Mouse (Mus musculus): ENCODE results near the gene Bmp7. TPM values are rescaled to one million over a fixed set of nuclear protein-coding genes. Genes with fewer than 3 reads are reported as not detected.

The Bmp7 gene
- total and polyA plus RNA-seq, 3 experiments, result 0.05 TPM; not detected in 2

DNA sequence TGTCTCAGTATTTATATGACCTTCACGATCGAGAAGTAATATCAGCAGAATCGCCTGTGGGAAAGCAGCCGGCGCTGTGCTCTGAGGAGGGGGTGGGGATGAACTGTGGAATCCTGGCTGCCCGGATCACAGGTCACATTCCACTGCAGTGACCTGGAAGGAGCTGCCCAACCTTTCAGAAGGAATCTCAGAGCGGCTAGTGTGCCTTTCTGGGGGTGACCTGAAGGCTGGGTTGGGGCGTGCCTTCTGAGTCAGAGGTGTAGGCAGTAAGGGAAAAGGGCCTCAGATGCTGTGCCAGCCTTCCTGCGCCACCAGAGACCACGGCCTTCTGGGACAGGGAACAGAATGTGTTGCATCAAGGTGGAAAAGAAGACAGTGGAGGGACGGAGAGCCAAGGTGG, 25.1 kb upstream of the Bmp7 start:
- no peaks in the 10 kb centered on the region for H3K4me1 ChIP-seq (ENCODE audit: insufficient read depth, low read depth, low read length)
- H3K36me3 ChIP-seq (replicated peaks), result no peaks in the 10 kb centered on the region
- DNase-seq (ENCODE audit: low spot score) (no peak), ATAC-seq (ENCODE audit: extremely low read depth, insufficient number of reproducible peaks, low FRiP score, poor library complexity, severe bottlenecking) (no peak)
- no peak overlapping the region for H3K4me3 ChIP-seq (ENCODE audit: low read depth, low read length)
- peaks cover 42% of the 10 kb centered on the region for H3K9me3 ChIP-seq (replicated peaks)
- no peak for TF ChIP-seq GATA2 (IDR thresholded peaks at IDR 0.05; ENCODE audit: borderline replicate concordance, low read depth, low read length)
- no peak for TF ChIP-seq TAL1 (conservative IDR thresholded peaks at IDR 0.05; ENCODE audit: low read depth, low read length)
- no peak for TF ChIP-seq POLR2AphosphoS5 (IDR thresholded peaks at IDR 0.05; ENCODE audit: insufficient replicate concordance, low read depth, low read length)
- no peak for TF ChIP-seq CTCF (IDR thresholded peaks at IDR 0.05; ENCODE audit: low read depth, low read length)
- TF ChIP-seq GATA1 (IDR thresholded peaks at IDR 0.05; ENCODE audit: borderline replicate concordance, low read length), result no peak
- H3K27me3 ChIP-seq (ENCODE audit: insufficient read depth, low read length), result no peaks in the 10 kb centered on the region

GRCm38 (mm10) chr2:172961211-172961610, 21.1 kb upstream of the Bmp7 start:
- peaks cover 47% of the 10 kb centered on the region for H3K9me3 ChIP-seq (replicated peaks)
- DNase-seq (ENCODE audit: low spot score) (no peak), ATAC-seq (ENCODE audit: extremely low read depth, insufficient number of reproducible peaks, low FRiP score, poor library complexity, severe bottlenecking) (no peak)
- H3K4me3 ChIP-seq (ENCODE audit: low read depth, low read length), result no peak overlapping the region
- H3K36me3 ChIP-seq (replicated peaks), result no peaks in the 10 kb centered on the region
- no peaks in the 10 kb centered on the region for H3K4me1 ChIP-seq (ENCODE audit: insufficient read depth, low read depth, low read length)
- no peak for TF ChIP-seq POLR2AphosphoS5 (IDR thresholded peaks at IDR 0.05; ENCODE audit: insufficient replicate concordance, low read depth, low read length)
- no peak for TF ChIP-seq GATA1 (IDR thresholded peaks at IDR 0.05; ENCODE audit: borderline replicate concordance, low read length)
- no peak for TF ChIP-seq GATA2 (IDR thresholded peaks at IDR 0.05; ENCODE audit: borderline replicate concordance, low read depth, low read length)
- no peak for TF ChIP-seq TAL1 (conservative IDR thresholded peaks at IDR 0.05; ENCODE audit: low read depth, low read length)
- TF ChIP-seq CTCF (IDR thresholded peaks at IDR 0.05; ENCODE audit: low read depth, low read length), result no peak
- no peaks in the 10 kb centered on the region; the same call in 1 of the 2 replicates for H3K27me3 ChIP-seq (ENCODE audit: insufficient read depth, low read length)

DNA sequence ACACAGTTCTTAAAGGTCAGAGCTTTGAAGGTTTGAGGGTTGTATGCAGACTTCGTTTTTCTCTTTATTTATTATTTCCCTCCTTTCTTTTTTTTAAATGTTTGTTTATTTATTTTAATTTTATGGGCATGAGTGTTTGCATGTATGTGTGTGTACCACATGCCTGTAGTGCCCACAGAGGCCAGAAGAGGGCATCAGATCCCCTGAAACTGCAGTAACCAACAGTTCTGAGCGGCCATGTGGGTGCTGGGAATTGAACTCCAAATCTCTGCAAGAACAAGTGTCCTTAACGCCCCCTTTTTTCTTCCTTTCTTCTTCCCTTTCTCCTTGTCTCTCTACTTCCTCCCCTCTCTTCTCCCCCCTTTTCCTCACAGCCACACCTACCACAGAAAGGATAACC, 20.2 kb upstream of the Bmp7 start:
- Histone ChIP-seq H3K36me3 (replicated peaks) (no peaks in the 10 kb centered on the region), H3K9me3 (replicated peaks) (peaks cover 47% of the 10 kb centered on the region), H3K4me3 (ENCODE audit: low read depth, low read length) (no peak overlapping the region), H3K4me1 (ENCODE audit: insufficient read depth, low read depth, low read length) (no peaks in the 10 kb centered on the region), H3K27me3 (ENCODE audit: insufficient read depth, low read length) (no peaks in the 10 kb centered on the region; the same call in 1 of the 2 replicates)
- TF ChIP-seq GATA2 (IDR thresholded peaks at IDR 0.05; ENCODE audit: borderline replicate concordance, low read depth, low read length) (no peak), CTCF (IDR thresholded peaks at IDR 0.05; ENCODE audit: low read depth, low read length) (no peak), GATA1 (IDR thresholded peaks at IDR 0.05; ENCODE audit: borderline replicate concordance, low read length) (no peak), TAL1 (conservative IDR thresholded peaks at IDR 0.05; ENCODE audit: low read depth, low read length) (no peak), POLR2AphosphoS5 (IDR thresholded peaks at IDR 0.05; ENCODE audit: insufficient replicate concordance, low read depth, low read length) (no peak)
- no peak for DNase-seq (ENCODE audit: low spot score)
- no peak for ATAC-seq (ENCODE audit: extremely low read depth, insufficient number of reproducible peaks, low FRiP score, poor library complexity, severe bottlenecking)

DNA sequence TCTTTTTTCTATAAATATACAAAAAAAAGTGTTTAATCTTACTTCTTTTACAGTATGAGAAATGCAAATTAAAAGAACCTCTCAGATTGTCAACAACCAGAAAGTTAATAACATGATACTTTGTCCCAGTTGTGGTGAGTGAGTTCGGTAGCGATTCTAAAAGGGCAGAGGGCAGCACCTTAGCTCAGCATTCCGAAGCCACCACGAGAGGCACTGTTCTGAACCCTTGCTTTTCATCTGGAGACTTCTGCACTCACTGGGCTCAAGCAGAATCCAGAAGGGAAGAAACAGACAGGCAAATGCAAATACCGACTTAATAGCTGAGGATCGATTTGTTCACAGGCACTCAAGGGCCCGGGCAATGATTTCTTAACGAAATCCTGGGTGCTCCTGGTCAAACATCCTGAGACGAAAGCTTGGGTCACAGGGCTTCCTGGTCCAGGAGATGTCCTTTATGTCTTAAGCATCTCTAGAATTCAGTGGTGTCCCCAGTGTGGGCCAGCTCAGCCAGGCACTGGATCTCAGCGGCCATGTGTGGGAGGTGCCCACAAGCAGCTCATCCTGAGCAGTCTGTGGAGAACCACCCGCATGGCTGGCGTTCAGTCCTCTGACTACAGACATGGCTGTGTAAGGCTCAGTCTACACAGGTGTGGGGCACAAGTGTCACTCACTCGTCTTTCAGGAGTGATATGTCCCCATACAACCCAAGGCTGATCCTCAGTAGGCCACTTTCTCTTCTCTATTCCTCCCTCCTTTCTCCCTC, 19.1 kb upstream of the Bmp7 start:
- TF ChIP-seq GATA2 (IDR thresholded peaks at IDR 0.05; ENCODE audit: borderline replicate concordance, low read depth, low read length) (no peak), CTCF (IDR thresholded peaks at IDR 0.05; ENCODE audit: low read depth, low read length) (no peak), GATA1 (IDR thresholded peaks at IDR 0.05; ENCODE audit: borderline replicate concordance, low read length) (no peak), POLR2AphosphoS5 (IDR thresholded peaks at IDR 0.05; ENCODE audit: insufficient replicate concordance, low read depth, low read length) (no peak)
- H3K27me3 ChIP-seq (ENCODE audit: insufficient read depth, low read length), result no peaks in the 10 kb centered on the region; the same call in 1 of the 2 replicates
- DNase-seq (ENCODE audit: low spot score) (no peak), ATAC-seq (ENCODE audit: extremely low read depth, insufficient number of reproducible peaks, low FRiP score, poor library complexity, severe bottlenecking) (no peak)
- no peak overlapping the region for H3K4me3 ChIP-seq (ENCODE audit: low read depth, low read length)
- H3K4me1 ChIP-seq (ENCODE audit: insufficient read depth, low read depth, low read length), result no peaks in the 10 kb centered on the region
- peaks cover 40% of the 10 kb centered on the region for H3K9me3 ChIP-seq (replicated peaks)
- H3K36me3 ChIP-seq (replicated peaks), result no peaks in the 10 kb centered on the region

DNA sequence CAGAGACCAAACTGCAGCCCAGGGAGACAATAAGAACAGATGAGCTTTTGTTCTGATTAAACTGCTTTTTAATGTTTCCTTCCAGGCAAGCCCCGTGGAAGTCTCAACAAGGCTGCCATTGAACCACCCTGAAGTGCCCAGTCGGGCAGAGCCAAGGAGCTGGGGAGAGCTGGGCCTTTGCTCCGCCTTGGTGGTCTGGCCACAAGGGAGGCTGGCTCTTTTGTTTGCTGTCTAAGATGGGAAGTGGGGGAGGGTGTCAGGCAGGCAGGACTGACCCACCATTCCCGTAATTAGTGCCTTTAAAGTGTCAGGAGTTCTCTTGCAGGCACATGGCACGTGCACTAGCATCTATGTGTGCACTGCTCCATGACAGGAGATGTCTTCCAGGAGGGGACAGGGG, 18.5 kb upstream of the Bmp7 start:
- Histone ChIP-seq H3K36me3 (replicated peaks) (no peaks in the 10 kb centered on the region), H3K27me3 (ENCODE audit: insufficient read depth, low read length) (no peaks in the 10 kb centered on the region; the same call in 1 of the 2 replicates), H3K4me3 (ENCODE audit: low read depth, low read length) (no peak overlapping the region), H3K9me3 (replicated peaks) (peaks cover 43% of the 10 kb centered on the region), H3K4me1 (ENCODE audit: insufficient read depth, low read depth, low read length) (no peaks in the 10 kb centered on the region)
- ATAC-seq (ENCODE audit: extremely low read depth, insufficient number of reproducible peaks, low FRiP score, poor library complexity, severe bottlenecking) (no peak), DNase-seq (ENCODE audit: low spot score) (no peak)
- no peak for TF ChIP-seq GATA2 (IDR thresholded peaks at IDR 0.05; ENCODE audit: borderline replicate concordance, low read depth, low read length)
- TF ChIP-seq CTCF (IDR thresholded peaks at IDR 0.05; ENCODE audit: low read depth, low read length), result no peak
- TF ChIP-seq GATA1 (IDR thresholded peaks at IDR 0.05; ENCODE audit: borderline replicate concordance, low read length), result no peak
- TF ChIP-seq POLR2AphosphoS5 (IDR thresholded peaks at IDR 0.05; ENCODE audit: insufficient replicate concordance, low read depth, low read length), result no peak
- TF ChIP-seq TAL1 (conservative IDR thresholded peaks at IDR 0.05; ENCODE audit: low read depth, low read length), result no peak

DNA sequence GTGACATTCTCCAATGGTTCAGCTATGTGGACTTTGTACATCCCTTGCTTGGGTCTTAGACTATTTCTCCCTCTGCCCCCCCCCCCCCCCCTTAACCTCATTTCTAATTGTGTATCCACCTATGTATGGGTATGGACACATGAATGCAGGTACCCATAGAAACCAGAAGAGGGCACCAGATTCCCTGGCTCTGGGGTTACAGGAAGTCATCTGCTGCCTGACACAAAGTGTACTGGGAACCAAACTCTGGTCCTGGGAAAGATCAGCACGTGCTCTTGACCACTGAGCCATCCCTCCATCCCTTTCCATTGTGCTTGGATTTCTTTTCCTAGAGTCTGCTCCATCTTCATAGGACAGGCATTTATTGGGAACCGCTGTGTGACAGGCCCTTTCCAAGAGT, 11.9 kb upstream of the Bmp7 start:
- Histone ChIP-seq H3K36me3 (replicated peaks) (no peaks in the 10 kb centered on the region), H3K4me1 (ENCODE audit: insufficient read depth, low read depth, low read length) (no peaks in the 10 kb centered on the region), H3K27me3 (ENCODE audit: insufficient read depth, low read length) (no peaks in the 10 kb centered on the region), H3K9me3 (replicated peaks) (peaks cover 61% of the 10 kb centered on the region), H3K4me3 (ENCODE audit: low read depth, low read length) (no peak overlapping the region)
- no peak for ATAC-seq (ENCODE audit: extremely low read depth, insufficient number of reproducible peaks, low FRiP score, poor library complexity, severe bottlenecking)
- DNase-seq (ENCODE audit: low spot score), result no peak
- TF ChIP-seq TAL1 (conservative IDR thresholded peaks at IDR 0.05; ENCODE audit: low read depth, low read length), result no peak
- TF ChIP-seq GATA1 (IDR thresholded peaks at IDR 0.05; ENCODE audit: borderline replicate concordance, low read length), result no peak
- no peak for TF ChIP-seq GATA2 (IDR thresholded peaks at IDR 0.05; ENCODE audit: borderline replicate concordance, low read depth, low read length)
- TF ChIP-seq CTCF (IDR thresholded peaks at IDR 0.05; ENCODE audit: low read depth, low read length), result no peak
- TF ChIP-seq POLR2AphosphoS5 (IDR thresholded peaks at IDR 0.05; ENCODE audit: insufficient replicate concordance, low read depth, low read length), result no peak

All from G1E (cell line).